Mouse (Mus musculus) adrenal gland, postnatal 4 days (tissue): ENCODE measurements around the gene Padi1. TPM values are rescaled to one million over a fixed set of nuclear protein-coding genes. Genes with fewer than 3 reads are reported as not detected.

ENCODE experiments used
- DNase-seq, 2 experiments: peaks; one replicate each; pipeline ENCODE4 v3.0.0; 2021 to 2022; ENCODE audit warnings: low spot score in 2 of 2, mixed read lengths in 2 of 2
- total RNA-seq, 2 experiments: library from RNA; stranded (reverse); gene quantifications; 2 replicates each; pipeline ENCODE4 v1.2.3; 2021

Gene Padi1
- total RNA-seq, 2 experiments from 2014 or later, result not detected

GRCm38 (mm10) chr4:140785217-140785616 is 60.4 kb downstream of the Padi1 start:
- no peak for DNase-seq

GRCm38 (mm10) chr4:140784292-140784945 is 61.2 kb downstream of the Padi1 start:
- no peak for DNase-seq

- no peak for DNase-seq
Measured at GRCm38 (mm10) chr4:140782821-140783220, 62.8 kb downstream of the Padi1 start.

- DNase-seq, result no peak
Measured at GRCm38 (mm10) chr4:140780507-140780906, 65.1 kb downstream of the Padi1 start.

- DNase-seq, result peak; percentile 39 to 52
Measured at GRCm38 (mm10) chr4:140779803-140780397, 65.7 kb downstream of the Padi1 start.

- no peak for DNase-seq
Measured at GRCm38 (mm10) chr4:140776623-140777022, 69.0 kb downstream of the Padi1 start.

- no peak for DNase-seq
Measured at GRCm38 (mm10) chr4:140775876-140776275, 69.7 kb downstream of the Padi1 start.

GRCm38 (mm10) chr4:140774893-140775292 is 70.7 kb downstream of the Padi1 start:
- no peak for DNase-seq

- no peak for DNase-seq
Measured at GRCm38 (mm10) chr4:140774025-140774800, 71.4 kb downstream of the Padi1 start, which contains the start of gene Padi4. Gene Padi4, minus strand, starts transcription at chr4:140774236.

GRCm38 (mm10) chr4:140771091-140771490 is 74.5 kb downstream of the Padi1 start:
- DNase-seq, result no peak

- peak in 1 of 2 experiments; percentile 18 for DNase-seq
Measured at GRCm38 (mm10) chr4:140770433-140770832, 75.1 kb downstream of the Padi1 start.

GRCm38 (mm10) chr4:140768973-140769372 is 76.6 kb downstream of the Padi1 start:
- no peak for DNase-seq

- DNase-seq, result no peak
Measured at GRCm38 (mm10) chr4:140765936-140766335, 79.6 kb downstream of the Padi1 start.

- peak; percentile 26 to 52 for DNase-seq
Measured at GRCm38 (mm10) chr4:140763158-140763557, 82.4 kb downstream of the Padi1 start.

Other genes starting within 250 kb of the Padi1 start
- 10 to 100 TPM; 30.2 to 37.8 TPM for gene Arhgef10l, start 179.8 kb downstream of the Padi1 start, total RNA-seq
- 100 to 1,000 TPM in 1 of 2 experiments, 10 to 100 TPM in 1; 98.2 to 106 TPM for gene Rcc2, start 145.2 kb downstream of the Padi1 start, total RNA-seq
- gene Padi6, start 103.1 kb downstream of the Padi1 start, total RNA-seq, result under 1 TPM in 1 of 2 experiments, not detected in 1; 0.73 TPM
- gene Padi4, start 71.5 kb downstream of the Padi1 start, total RNA-seq, result 1 to 10 TPM; 1.4 to 2.7 TPM
- not detected for gene Padi3, start 35.1 kb downstream of the Padi1 start, total RNA-seq
- 1 to 10 TPM; 6.7 to 9.5 TPM for gene Padi2, start 60.6 kb upstream of the Padi1 start, total RNA-seq
- gene Sdhb, start 115.4 kb upstream of the Padi1 start, total RNA-seq, result 100 to 1,000 TPM; 271 to 305 TPM
- gene Atp13a2, start 141.1 kb upstream of the Padi1 start, total RNA-seq, result 10 to 100 TPM; 58.8 to 63.5 TPM
- 100 to 1,000 TPM in 1 of 2 experiments, 10 to 100 TPM in 1; 98.0 to 106 TPM for gene Mfap2, start 164.6 kb upstream of the Padi1 start, total RNA-seq
- gene Crocc, start 214.8 kb upstream of the Padi1 start, total RNA-seq, result 10 to 100 TPM; 16.3 to 24.0 TPM
- 10 to 100 TPM; 66.0 to 69.1 TPM for gene Necap2, start 232.6 kb upstream of the Padi1 start, total RNA-seq
- under 1 TPM; 0.68 to 0.81 TPM for gene Spata21, start 242.6 kb upstream of the Padi1 start, total RNA-seq